Mouse (Mus musculus) heart, postnatal 0 days (tissue): ENCODE measurements around the gene Plce1. TPM values are rescaled to one million over a fixed set of nuclear protein-coding genes. Genes with fewer than 3 reads are reported as not detected.

Source experiments
- ATAC-seq: fragments of 200-750 bp; cut with Nextera tagmentation; 2 replicates; pipeline ENCODE4 v1.8.0; 2017; ENCODE audit warnings: low read depth, moderate number of reproducible peaks, moderate library complexity; ENCODE audit not compliant: insufficient read depth
- DNase-seq: peaks from one replicate; pipeline ENCODE4 v3.0.0-alpha.2; 2016; ENCODE audit warnings: low spot score
- H3K27ac ChIP-seq: fragments of 300-500 bp; sonication (generic); 2 replicates; pipeline ENCODE4 v1.5.1; 2014; ENCODE audit warnings: low read depth, mild to moderate bottlenecking
- H3K27me3 ChIP-seq: fragments of 300-500 bp; sonication (generic); 2 replicates; pipeline ENCODE4 v1.6.1; 2014; ENCODE audit warnings: low read length, mixed read lengths; ENCODE audit not compliant: control insufficient read depth, insufficient read depth
- H3K36me3 ChIP-seq: fragments of 300-500 bp; sonication (generic); replicated peaks from 2 replicates; pipeline ENCODE4 v1.6.1; 2014; ENCODE audit warnings: low read length, mixed read lengths; ENCODE audit not compliant: control insufficient read depth, insufficient read depth
- H3K4me1 ChIP-seq: fragments of 300-500 bp; sonication (generic); 2 replicates; pipeline ENCODE4 v1.6.1; 2014; ENCODE audit warnings: antibody characterized with exemption; ENCODE audit not compliant: control insufficient read depth, insufficient read depth
- H3K4me2 ChIP-seq: fragments of 300-500 bp; sonication (generic); 2 replicates; pipeline ENCODE4 v1.6.1; 2014; ENCODE audit warnings: low read depth, mild to moderate bottlenecking, low read length, moderate library complexity
- H3K4me3 ChIP-seq: fragments of 300-500 bp; sonication (generic); 2 replicates; pipeline ENCODE4 v1.5.1; 2014; ENCODE audit warnings: low read depth, low read length
- H3K9ac ChIP-seq: fragments of 300-500 bp; sonication (generic); replicated peaks from 2 replicates; pipeline ENCODE4 v1.6.1; 2014; ENCODE audit warnings: low read depth, low read length, mixed read lengths
- H3K9me3 ChIP-seq: fragments of 300-500 bp; sonication (generic); replicated peaks from 2 replicates; pipeline ENCODE4 v1.6.1; 2016; ENCODE audit warnings: low read length; ENCODE audit not compliant: control insufficient read depth
- CTCF ChIP-seq: IDR thresholded peaks from 2 replicates; pipeline ENCODE4 v1.5.1; 2016; ENCODE audit warnings: antibody characterized with exemption, control low read depth, low read depth
- EP300 ChIP-seq: IDR thresholded peaks from 2 replicates; pipeline ENCODE4 v1.6.1; 2016; ENCODE audit warnings: antibody characterized with exemption, low read depth
- WGBS: fragments of 180-500 bp; shearing (Covaris S2); extraction: QIAGEN DNeasy Blood & Tissue Kit; methylation state at CpG from one replicate; pipeline ENCODE4 v1.1.7; 2014; 5-methylcytosine and 5-hydroxymethylcytosine counted together
- polyA plus RNA-seq: library from polyadenylated mRNA; unstranded; fragments of >200 nt; fragmentation: Nextera tagmentation; extraction: Ambion mirVana; gene quantifications from 2 replicates; pipeline ENCODE4 v1.2.1, GENCODE M21; 2015
- total RNA-seq: library from RNA; depleted of rRNA; stranded (reverse); fragments of >200 nt; gene quantifications from 2 replicates; pipeline ENCODE4 v1.2.3, GENCODE M21; 2014; ENCODE audit warnings: low replicate concordance

The Plce1 gene
- total and polyA plus RNA-seq, 2 experiments from 2014 or later: 5.7 to 18.2 TPM

GRCm38 (mm10) chr19:38679520-38679919 is 198.6 kb downstream of the Plce1 start:
- 89% methylated on average over 4 of the region's 4 CpGs for WGBS
- TF ChIP-seq CTCF (no peak), EP300 (no peak)
- no peak for DNase-seq

DNA sequence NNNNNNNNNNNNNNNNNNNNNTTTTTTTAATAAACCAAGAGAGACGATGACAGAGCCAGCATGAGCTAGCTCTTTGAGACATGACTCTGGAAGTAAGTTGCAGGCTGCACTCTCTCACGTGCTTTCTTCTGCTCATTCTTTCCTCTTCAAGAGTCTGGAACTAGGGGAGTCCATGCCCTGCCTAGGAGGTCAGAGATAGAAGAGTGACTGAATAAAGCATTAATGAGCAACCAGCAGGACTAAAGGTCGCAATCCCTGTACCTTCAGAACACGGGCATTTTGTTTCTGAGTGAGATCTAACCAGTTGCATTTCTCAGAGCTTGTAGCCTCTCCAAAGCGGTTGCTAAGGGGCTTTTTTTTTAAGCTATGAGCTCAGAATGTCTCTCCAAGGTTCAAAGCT is 206.4 kb downstream of the Plce1 start:
- no peak for TF ChIP-seq EP300
- no peak for TF ChIP-seq CTCF
- Histone ChIP-seq H3K9ac (no peak overlapping the region), H3K27ac (no peak overlapping the region), H3K4me3 (no peak overlapping the region), H3K4me1 (no peaks in the 10 kb centered on the region), H3K36me3 (no peaks in the 10 kb centered on the region), H3K4me2 (no peak overlapping the region), H3K27me3 (no peaks in the 10 kb centered on the region), H3K9me3 (no peaks in the 10 kb centered on the region)
- ATAC-seq (no peak), DNase-seq (no peak)
- WGBS: 60% methylated on average over 5 of the region's 5 CpGs

More at GRCm38 (mm10) chr19:38679520-38679919, 198.6 kb downstream of the Plce1 start:
- Histone ChIP-seq H3K9ac (no peak overlapping the region), H3K27me3 (no peaks in the 10 kb centered on the region), H3K9me3 (no peaks in the 10 kb centered on the region), H3K4me2 (no peak overlapping the region), H3K27ac (no peak overlapping the region), H3K36me3 (no peaks in the 10 kb centered on the region), H3K4me1 (no peaks in the 10 kb centered on the region), H3K4me3 (no peak overlapping the region)
- ATAC-seq: no peak

DNA sequence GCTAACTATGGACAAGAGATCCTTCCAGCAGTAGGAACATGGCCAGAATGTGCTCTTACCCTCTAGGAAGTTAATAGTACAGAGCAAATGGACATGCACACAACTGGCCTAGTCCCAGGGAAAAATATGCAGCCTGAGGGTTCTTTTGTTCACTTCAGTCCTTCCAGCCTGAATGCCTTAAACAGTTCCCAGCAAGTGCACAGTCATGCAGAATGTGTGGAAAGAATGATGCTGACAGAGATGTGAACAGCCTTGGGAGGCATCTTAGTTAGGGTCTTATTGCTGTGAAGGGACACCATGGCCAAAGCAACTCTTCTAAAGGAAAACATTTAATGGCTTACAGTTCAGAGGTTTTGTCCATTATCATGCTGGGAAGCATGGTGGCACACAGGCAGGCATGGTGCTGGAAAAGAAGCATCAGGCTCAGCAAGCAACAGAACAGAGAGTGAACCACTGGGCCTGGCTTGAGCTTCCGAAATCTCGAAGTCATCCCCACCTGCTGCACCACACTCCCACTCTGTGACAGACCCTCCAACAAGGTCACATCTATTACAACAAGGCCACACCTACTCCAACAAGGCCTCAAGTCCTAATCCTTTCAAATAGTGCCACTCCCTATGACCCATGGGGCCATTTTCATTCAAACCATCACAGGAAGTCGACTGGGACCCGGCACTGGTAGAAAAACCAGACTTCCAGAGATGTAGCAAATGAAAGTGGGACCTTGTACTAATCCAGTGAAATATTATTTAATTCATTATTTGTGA is 208.0 kb downstream of the Plce1 start:
- H3K36me3 ChIP-seq: no peaks in the 10 kb centered on the region
- H3K4me2 ChIP-seq: no peak overlapping the region
- H3K27me3 ChIP-seq: no peaks in the 10 kb centered on the region
- TF ChIP-seq CTCF: no peak
- TF ChIP-seq EP300: no peak
- H3K4me3 ChIP-seq: no peak overlapping the region
- H3K9me3 ChIP-seq: no peaks in the 10 kb centered on the region
- WGBS: 93% methylated on average over 4 of the region's 4 CpGs
- no peak for DNase-seq
- no peak for ATAC-seq
- H3K4me1 ChIP-seq: no peaks in the 10 kb centered on the region
- no peak overlapping the region for H3K27ac ChIP-seq
- H3K9ac ChIP-seq: no peak overlapping the region

- H3K4me3 ChIP-seq: no peak overlapping the region
These were observed 209.4 kb downstream of the Plce1 start for GRCm38 (mm10) chr19:38690276-38690675.

DNA sequence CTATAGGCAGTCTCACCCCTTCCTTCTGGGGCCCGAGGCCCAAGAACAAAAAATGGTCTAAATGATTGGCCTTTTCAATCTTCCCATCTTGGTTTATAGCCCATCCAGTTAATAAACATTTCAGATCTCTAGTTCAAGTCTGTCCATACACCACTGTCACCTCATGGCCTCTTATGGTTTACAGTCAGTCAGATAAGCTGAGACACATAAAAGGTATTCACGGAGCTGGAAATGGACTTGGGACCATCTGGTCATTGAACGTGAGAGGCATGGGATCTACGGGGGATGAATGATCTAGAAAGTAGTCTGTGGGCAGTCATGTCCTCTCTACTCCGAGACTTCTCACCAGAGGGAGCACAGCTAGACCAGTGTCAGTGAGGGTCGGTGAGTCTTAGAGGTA is 210.6 kb downstream of the Plce1 start:
- no peaks in the 10 kb centered on the region for H3K36me3 ChIP-seq
- H3K4me3 ChIP-seq: no peak overlapping the region
- H3K9ac ChIP-seq: no peak overlapping the region
- H3K4me1 ChIP-seq: no peaks in the 10 kb centered on the region
- DNase-seq (no peak), ATAC-seq (no peak)
- H3K27me3 ChIP-seq: no peaks in the 10 kb centered on the region
- no peak overlapping the region for H3K4me2 ChIP-seq
- H3K27ac ChIP-seq: no peak overlapping the region
- H3K9me3 ChIP-seq: no peaks in the 10 kb centered on the region
- TF ChIP-seq EP300 (no peak), CTCF (no peak)
- WGBS: 90% methylated on average over 6 of the region's 6 CpGs

More at GRCm38 (mm10) chr19:38690276-38690675, 209.4 kb downstream of the Plce1 start:
- no peak for ATAC-seq
- Histone ChIP-seq H3K4me1 (no peaks in the 10 kb centered on the region), H3K36me3 (no peaks in the 10 kb centered on the region), H3K27ac (no peak overlapping the region), H3K27me3 (no peaks in the 10 kb centered on the region), H3K9ac (no peak overlapping the region), H3K4me2 (no peak overlapping the region), H3K9me3 (no peaks in the 10 kb centered on the region)
- no peak for DNase-seq
- WGBS: 74% methylated on average over 2 of the region's 2 CpGs
- TF ChIP-seq CTCF: no peak
- TF ChIP-seq EP300: no peak

DNA sequence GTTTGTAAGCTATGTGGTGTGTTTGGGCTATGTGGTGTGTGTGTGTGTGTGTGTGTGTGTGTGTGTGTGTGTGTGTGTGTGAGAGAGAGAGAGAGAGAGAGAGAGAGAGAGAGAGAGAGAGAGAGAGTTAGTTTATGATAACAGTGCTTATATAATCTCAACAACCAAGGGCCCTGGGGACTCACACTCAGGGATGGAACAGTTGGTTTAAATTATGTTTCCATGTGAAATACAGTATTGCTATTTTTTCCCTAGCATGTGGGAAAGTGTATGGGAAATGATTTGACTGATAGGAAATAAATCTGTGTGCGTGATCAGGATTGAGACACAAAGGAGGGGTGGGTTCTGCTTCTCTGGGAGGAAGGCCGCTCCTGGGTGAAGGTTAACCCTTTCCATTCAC is 212.4 kb downstream of the Plce1 start:
- Histone ChIP-seq H3K27me3 (no peaks in the 10 kb centered on the region), H3K4me1 (no peaks in the 10 kb centered on the region), H3K36me3 (no peaks in the 10 kb centered on the region), H3K9me3 (no peaks in the 10 kb centered on the region), H3K9ac (no peak overlapping the region), H3K4me2 (no peak overlapping the region), H3K27ac (no peak overlapping the region), H3K4me3 (no peak overlapping the region)
- no peak for ATAC-seq
- no peak for DNase-seq
- TF ChIP-seq CTCF: no peak
- no peak for TF ChIP-seq EP300
- 48% methylated on average over 2 of the region's 2 CpGs for WGBS
